Mouse (Mus musculus) lung, embryonic 14.5 days (tissue): ENCODE data around the gene Gsap. TPM values are rescaled to one million over a fixed set of nuclear protein-coding genes. Genes with fewer than 3 reads are reported as not detected.
"Not testable (repeated sequence)": the region's sequence is repeated elsewhere in the genome, so short reads cannot be mapped to it uniquely, and the experiment has no call there.

Source experiments
- ATAC-seq: fragments of 200-750 bp; cut with Nextera tagmentation; 2 replicates; pipeline ENCODE4 v1.8.0; 2017; ENCODE audit warnings: mild to moderate bottlenecking, moderate TSS enrichment, moderate library complexity; ENCODE audit not compliant: insufficient read depth
- DNase-seq: peaks from one replicate; pipeline ENCODE4 v3.0.0-alpha.2; 2015
- H3K27ac ChIP-seq: fragments of 300-500 bp; sonication (generic); 2 replicates; pipeline ENCODE4 v1.5.1; 2014; ENCODE audit warnings: low read depth, mild to moderate bottlenecking, moderate library complexity
- H3K27me3 ChIP-seq: fragments of 300-500 bp; sonication (generic); 2 replicates; pipeline ENCODE4 v1.6.1; 2014; ENCODE audit warnings: low read length, control low read depth; ENCODE audit not compliant: insufficient read depth
- H3K36me3 ChIP-seq: fragments of 300-500 bp; sonication (generic); 2 replicates; pipeline ENCODE4 v1.6.1; 2014; ENCODE audit warnings: control low read depth; ENCODE audit not compliant: insufficient read depth
- H3K4me1 ChIP-seq: fragments of 300-500 bp; sonication (generic); 2 replicates; pipeline ENCODE4 v1.6.1; 2014; ENCODE audit warnings: antibody characterized with exemption, control low read depth; ENCODE audit not compliant: insufficient read depth
- H3K4me2 ChIP-seq: fragments of 300-500 bp; sonication (generic); 2 replicates; pipeline ENCODE4 v1.6.1; 2014; ENCODE audit warnings: mild to moderate bottlenecking
- H3K4me3 ChIP-seq: fragments of 300-500 bp; sonication (generic); 2 replicates; pipeline ENCODE4 v1.5.1; 2014; ENCODE audit warnings: low read depth, low read length
- H3K9ac ChIP-seq: fragments of 300-500 bp; sonication (generic); 2 replicates; pipeline ENCODE4 v1.6.1; 2014
- H3K9me3 ChIP-seq: fragments of 300-500 bp; sonication (generic); 2 replicates; pipeline ENCODE4 v1.6.1; 2016; ENCODE audit warnings: low read depth, low read length, control low read depth
- CTCF ChIP-seq: IDR thresholded peaks from 2 replicates; pipeline ENCODE4 v1.5.1; 2016; ENCODE audit warnings: antibody characterized with exemption, low read depth
- WGBS: fragments of 180-500 bp; shearing (Covaris S2); extraction: QIAGEN DNeasy Blood & Tissue Kit; methylation state at CpG from one replicate; pipeline ENCODE4 v1.1.7; 2014; 5-methylcytosine and 5-hydroxymethylcytosine counted together
- polyA plus RNA-seq: library from polyadenylated mRNA; unstranded; fragments of >200 nt; fragmentation: Nextera tagmentation; extraction: Ambion mirVana; gene quantifications from 2 replicates; pipeline ENCODE4 v1.2.1, GENCODE M21; 2014

The Gsap gene
- polyA plus RNA-seq = 2.0 and 2.4 TPM in 2 replicates

DNA sequence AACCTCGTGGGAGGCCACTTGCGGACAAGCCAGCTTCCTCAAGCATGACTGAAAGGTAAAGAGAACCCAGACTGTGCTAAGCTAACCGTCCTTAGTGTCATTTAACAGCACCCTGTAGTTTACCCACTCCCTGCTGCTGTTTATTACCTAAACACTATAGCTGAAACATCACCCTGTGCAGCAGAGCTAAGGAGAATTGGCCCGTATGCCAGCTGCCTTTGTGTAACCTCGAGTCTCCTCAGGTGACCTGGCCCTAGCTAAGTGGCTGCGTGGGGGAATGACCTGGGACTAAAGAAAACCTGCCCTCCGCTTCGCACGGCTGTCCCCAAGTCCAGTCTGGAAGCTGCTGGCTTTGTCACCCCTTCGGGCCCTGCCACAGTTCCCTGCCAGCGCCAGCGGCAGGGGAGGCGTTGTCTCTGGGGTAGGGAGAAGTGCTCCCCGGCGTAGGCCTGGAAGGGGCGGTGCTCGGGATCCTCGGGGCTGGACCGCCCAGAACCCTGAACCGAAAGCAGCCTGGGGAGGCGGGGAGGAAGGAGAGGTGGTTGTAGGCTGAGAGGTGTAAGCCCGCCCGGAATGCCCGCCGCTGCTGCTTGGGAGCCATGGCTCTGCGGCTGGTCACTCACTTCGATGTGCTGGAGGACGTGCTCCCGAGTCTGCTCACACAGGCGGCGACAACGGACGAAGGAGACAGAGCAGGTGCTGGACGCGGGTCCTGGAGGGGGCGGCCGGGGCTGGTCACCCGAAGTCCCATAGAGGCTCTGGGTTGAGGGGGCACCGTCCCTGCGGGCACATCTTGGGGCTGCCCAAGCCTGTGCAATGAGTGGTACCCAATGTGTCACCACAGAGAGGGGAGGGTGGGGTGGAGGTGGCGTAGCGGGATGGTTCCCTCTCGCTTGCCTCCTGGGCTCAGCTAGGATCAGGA, at the start of gene Gsap:
Gene Gsap (plus strand): TSS at position 492 of the 922 bp plus-strand sequence.
- DNase-seq = peak; percentile 68
- no peak within 1 kb of the TSS for H3K27ac ChIP-seq
- H3K4me1 ChIP-seq = no peaks in the 10 kb centered on the region
- H3K27me3 ChIP-seq = no peaks in the 10 kb centered on the region; the same call in 1 of the 2 replicates
- 7% methylated on average over 43 of the region's 43 CpGs for WGBS
- peak within 1 kb of the TSS; percentile 58 for H3K9ac ChIP-seq
- H3K36me3 ChIP-seq = no peaks in the 10 kb centered on the region
- TF ChIP-seq CTCF = no peak
- peak; percentile 92 for ATAC-seq
- no peaks in the 10 kb centered on the region for H3K9me3 ChIP-seq
- H3K4me2 ChIP-seq = peak within 1 kb of the TSS; percentile 81
- peak within 1 kb of the TSS; percentile 51 for H3K4me3 ChIP-seq

DNA sequence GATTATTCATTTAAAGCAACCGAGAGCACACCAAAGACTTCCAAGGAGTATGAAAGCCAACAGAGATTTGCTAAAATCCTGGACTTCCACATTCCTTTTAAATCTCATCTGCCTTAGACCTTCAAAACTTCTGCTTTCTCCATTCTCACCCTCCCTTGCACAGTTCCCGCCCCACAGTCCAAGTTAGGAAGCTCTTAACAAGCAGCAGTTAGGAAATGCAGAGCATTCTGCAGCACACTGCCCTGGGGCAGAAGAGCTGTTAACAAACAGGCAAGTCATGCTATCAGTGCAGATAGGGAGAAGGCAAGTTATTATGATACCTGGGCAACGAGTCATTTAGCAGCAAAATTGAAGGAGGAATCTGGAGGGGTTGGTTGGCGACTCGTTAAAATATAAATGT, 49.5 kb upstream of the Gsap start:
- no peak overlapping the region for H3K9ac ChIP-seq
- H3K4me2 ChIP-seq = no peak overlapping the region
- no peaks in the 10 kb centered on the region for H3K4me1 ChIP-seq
- no peaks in the 10 kb centered on the region for H3K9me3 ChIP-seq
- H3K4me3 ChIP-seq = no peak overlapping the region
- 72% methylated on average over 5 of the region's 5 CpGs for WGBS
- H3K36me3 ChIP-seq = no peaks in the 10 kb centered on the region
- no peak overlapping the region for H3K27ac ChIP-seq
- ATAC-seq = no peak
- H3K27me3 ChIP-seq = no peaks in the 10 kb centered on the region
- DNase-seq = no peak
- no peak for TF ChIP-seq CTCF

DNA sequence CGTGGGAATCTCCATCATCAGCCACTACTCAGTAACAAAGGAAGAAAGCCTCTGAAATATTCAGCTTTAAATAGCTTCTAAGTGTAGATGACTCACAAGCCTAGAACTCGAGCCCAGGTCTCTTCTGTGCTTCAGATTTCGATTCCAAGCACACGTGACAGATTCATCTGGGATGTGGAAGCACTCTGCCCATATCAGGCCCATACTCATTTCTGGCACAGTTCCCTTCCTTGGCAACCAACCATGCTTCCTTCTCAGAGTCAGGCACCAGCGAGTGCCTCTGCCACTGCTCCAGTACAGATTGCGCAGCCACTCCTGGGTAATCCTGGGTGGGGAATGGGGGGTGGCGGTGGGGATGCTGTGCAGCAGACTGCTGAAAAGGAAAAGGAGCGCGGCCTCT, 46.5 kb upstream of the Gsap start:
- Histone ChIP-seq H3K9me3 (no peaks in the 10 kb centered on the region), H3K27ac (peak overlapping the region; percentile 9; the same call in 1 of the 2 replicates), H3K4me1 (no peaks in the 10 kb centered on the region), H3K27me3 (no peaks in the 10 kb centered on the region), H3K36me3 (no peaks in the 10 kb centered on the region), H3K9ac (no peak overlapping the region), H3K4me3 (no peak overlapping the region), H3K4me2 (no peak overlapping the region)
- no peak for TF ChIP-seq CTCF
- ATAC-seq (peak; percentile 25; the same call in 1 of the 2 replicates), DNase-seq (peak; percentile 58)
- WGBS = 53% methylated on average over 9 of the region's 9 CpGs

DNA sequence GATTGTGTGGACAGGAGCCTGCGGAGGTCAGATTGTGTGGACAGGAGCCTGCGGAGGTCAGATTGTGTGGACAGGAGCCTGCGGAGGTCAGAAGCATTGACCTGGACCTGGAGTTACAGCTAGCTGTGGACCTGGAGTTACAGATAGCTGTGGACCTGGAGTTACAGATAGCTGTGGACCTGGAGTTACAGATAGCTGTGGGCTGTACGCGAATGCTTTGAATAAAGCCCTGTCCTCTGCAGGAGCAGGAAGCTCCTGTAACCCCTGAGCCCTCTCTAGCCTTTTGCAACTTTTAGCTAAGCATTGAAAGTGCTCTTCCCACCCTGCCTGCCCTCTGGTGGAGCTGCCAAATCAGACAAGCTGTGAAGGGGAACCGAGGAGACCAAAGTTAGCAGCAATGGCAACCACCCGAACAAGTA, 44.9 kb upstream of the Gsap start:
- DNase-seq = peak; percentile 46
- H3K4me1 ChIP-seq, ATAC-seq, H3K4me2 ChIP-seq, H3K4me3 ChIP-seq, H3K9ac ChIP-seq, H3K27me3 ChIP-seq, H3K9me3 ChIP-seq, H3K27ac ChIP-seq, H3K36me3 ChIP-seq: not testable (repeated sequence)
- WGBS = 57% methylated on average over 7 of the region's 7 CpGs
- TF ChIP-seq CTCF = peak; percentile 49

DNA sequence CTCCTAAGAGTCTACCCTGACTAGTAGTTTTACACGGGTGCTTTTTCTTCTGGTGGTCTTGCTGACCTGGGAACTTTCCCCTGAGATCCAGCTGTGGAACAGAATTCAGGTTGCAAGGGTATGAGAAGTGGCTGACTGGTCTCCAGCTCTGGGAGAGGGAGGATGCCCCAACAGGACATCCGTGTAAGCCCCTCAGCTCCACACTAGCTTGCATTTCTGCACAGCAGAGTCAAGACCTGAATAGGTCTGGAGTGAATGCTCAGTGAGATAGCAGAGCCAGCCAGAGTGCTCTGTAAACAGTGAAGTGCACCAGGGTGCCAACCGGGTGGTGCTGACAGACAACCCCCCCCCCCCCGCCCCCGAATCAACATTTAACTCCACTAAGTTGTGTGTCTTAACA, 44.4 kb upstream of the Gsap start:
- DNase-seq (no peak), ATAC-seq (no peak)
- 33% methylated on average over 5 of the region's 5 CpGs for WGBS
- Histone ChIP-seq H3K27me3 (no peaks in the 10 kb centered on the region), H3K9me3 (no peaks in the 10 kb centered on the region), H3K27ac (no peak overlapping the region), H3K4me1 (no peaks in the 10 kb centered on the region), H3K4me3 (no peak overlapping the region), H3K36me3 (no peaks in the 10 kb centered on the region), H3K4me2 (no peak overlapping the region), H3K9ac (no peak overlapping the region)
- no peak for TF ChIP-seq CTCF

DNA sequence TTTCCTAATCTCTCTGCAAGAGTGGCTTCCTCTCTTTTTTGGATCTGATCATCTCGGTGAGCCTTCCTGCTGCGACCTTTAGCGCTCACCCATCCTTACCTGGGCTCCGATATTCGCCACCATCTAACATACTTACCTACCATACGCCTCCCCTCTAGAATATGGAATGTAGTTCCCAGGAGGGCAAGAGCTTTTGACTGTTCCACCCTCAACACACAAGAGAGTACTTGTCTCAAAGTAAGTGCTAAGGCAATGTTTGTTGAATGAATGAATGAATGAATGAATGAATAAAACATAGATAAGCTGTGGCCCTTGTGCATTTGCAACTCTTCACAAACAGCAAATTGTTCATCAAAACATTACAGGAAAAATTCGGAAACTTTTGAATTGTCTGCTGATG, 43.0 kb upstream of the Gsap start:
- H3K4me3 ChIP-seq = no peak overlapping the region
- DNase-seq = no peak

DNA sequence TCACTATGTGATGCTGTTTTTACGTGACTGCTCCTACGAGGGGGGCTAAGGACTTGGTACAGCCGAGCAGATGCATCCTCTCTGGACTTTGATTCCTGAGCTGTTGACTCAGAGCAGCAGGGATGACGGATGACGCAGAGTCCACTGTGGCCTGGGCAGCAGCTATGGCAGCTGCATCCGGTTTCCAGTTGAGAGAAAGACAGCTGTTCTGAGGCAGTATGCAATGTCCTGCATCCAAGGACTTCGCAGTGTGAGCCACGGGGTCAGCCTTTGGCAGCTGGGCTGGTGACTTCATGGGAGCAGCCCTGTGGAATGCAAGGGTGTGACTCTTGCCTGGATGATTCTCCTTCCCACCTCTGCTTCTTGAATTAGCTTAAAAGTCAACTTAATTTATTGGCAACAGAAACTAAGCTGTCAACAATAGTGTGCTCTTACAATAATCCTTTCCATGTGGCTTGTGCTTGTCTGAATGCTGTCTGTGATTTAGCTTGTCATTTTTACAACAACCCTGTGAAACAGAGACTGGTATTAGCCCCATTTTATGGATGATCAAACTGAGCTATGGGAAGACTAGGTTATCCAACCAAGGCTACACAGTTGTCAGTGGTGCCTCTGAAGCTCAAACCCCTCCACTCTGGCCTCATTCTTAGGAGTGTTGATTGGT, 41.4 kb upstream of the Gsap start:
- no peaks in the 10 kb centered on the region for H3K36me3 ChIP-seq
- H3K4me2 ChIP-seq = no peak overlapping the region
- H3K27ac ChIP-seq = no peak overlapping the region
- H3K27me3 ChIP-seq = no peaks in the 10 kb centered on the region
- no peaks in the 10 kb centered on the region for H3K9me3 ChIP-seq
- no peaks in the 10 kb centered on the region for H3K4me1 ChIP-seq
- no peak for TF ChIP-seq CTCF
- ATAC-seq (peak; percentile 97), DNase-seq (peak; percentile 83)
- H3K9ac ChIP-seq = no peak overlapping the region
- WGBS = 15% methylated on average over 8 of the region's 8 CpGs
- no peak overlapping the region for H3K4me3 ChIP-seq

More for the DNA sequence above, 43.0 kb upstream of the Gsap start:
- Histone ChIP-seq H3K27me3 (no peaks in the 10 kb centered on the region), H3K36me3 (no peaks in the 10 kb centered on the region), H3K4me2 (no peak overlapping the region), H3K27ac (no peak overlapping the region), H3K9me3 (no peaks in the 10 kb centered on the region), H3K9ac (no peak overlapping the region), H3K4me1 (no peaks in the 10 kb centered on the region)
- 71% methylated on average over 7 of the region's 7 CpGs for WGBS
- ATAC-seq = no peak
- no peak for TF ChIP-seq CTCF
